28 mouse cellular contexts compared by ENCODE assay signal in the genomic region with DNA sequence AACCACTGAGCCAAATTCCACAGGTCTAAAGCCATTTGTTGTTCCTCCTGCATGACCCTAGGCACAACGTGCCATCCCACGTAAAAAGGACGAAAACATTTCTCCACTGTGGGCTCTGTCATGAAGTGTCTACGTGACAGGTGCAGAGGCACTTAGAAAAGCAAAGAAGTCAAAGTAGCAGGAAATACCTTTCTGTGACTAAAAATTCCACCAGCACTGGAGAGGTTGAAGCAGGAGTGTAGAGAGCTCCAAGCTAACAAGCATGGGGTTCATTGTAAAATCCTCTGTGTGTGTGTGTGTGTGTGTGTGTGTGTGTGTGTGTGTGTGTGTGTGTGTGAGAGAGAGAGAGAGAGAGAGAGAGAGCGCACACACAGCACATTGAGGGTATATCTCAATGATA. TPM values are rescaled to one million over a fixed set of nuclear protein-coding genes. Genes with fewer than 3 reads are reported as not detected.
"Had no signal": no experiment of that assay in that cellular context is flagged by ENCODE, and none has a peak within 500 bp of the region (broad histone marks: within the 10 kb centered on the region; RNA-seq: fewer than 3 reads in every experiment).

No protein-coding gene starts in this region.

- H3K9me3 ChIP-seq: liver, embryonic 12.5 days; midbrain, embryonic 10.5 days; midbrain, embryonic 12.5 days; neural tube, embryonic 13.5 days; neural tube, embryonic 15.5 days had no signal

- H3K4me1 ChIP-seq: liver, embryonic 12.5 days; neural tube, embryonic 13.5 days; neural tube, embryonic 15.5 days had no signal

- H3K4me3 ChIP-seq: liver, embryonic 12.5 days; midbrain, embryonic 10.5 days; midbrain, embryonic 12.5 days; myocyte; neural tube, embryonic 13.5 days; neural tube, embryonic 15.5 days had no signal

- H3K36me3 ChIP-seq: liver, embryonic 12.5 days; midbrain, embryonic 10.5 days; midbrain, embryonic 12.5 days; neural tube, embryonic 13.5 days; neural tube, embryonic 15.5 days had no signal

- H3K4me2 ChIP-seq: liver, embryonic 12.5 days; midbrain, embryonic 12.5 days; neural tube, embryonic 13.5 days; neural tube, embryonic 15.5 days had no signal

- H3K27ac ChIP-seq: liver, embryonic 12.5 days; liver, embryonic 14.5 days; midbrain, embryonic 10.5 days; midbrain, embryonic 12.5 days; neural tube, embryonic 13.5 days; neural tube, embryonic 15.5 days had no signal

- H3K9ac ChIP-seq: liver, embryonic 12.5 days; liver, embryonic 14.5 days; midbrain, embryonic 12.5 days; neural tube, embryonic 13.5 days; neural tube, embryonic 15.5 days had no signal

- ATAC-seq: liver, embryonic 12.5 days; midbrain, embryonic 16.5 days had no signal

- DNase-seq: lung, adult 18-20 months; lung, postnatal 4 days; midbrain, embryonic 14.5 days; retina, postnatal 1 day; right cerebral cortex, adult 18-20 months; right cerebral cortex, postnatal 25 days; right cerebral cortex, postnatal 4 days; spleen, adult 18-20 months; thymus, adult 18-20 months; thymus, postnatal 14 days; thymus, postnatal 36 days had no signal

- H3K27me3 ChIP-seq: neural tube, embryonic 15.5 days had no signal

RNA-seq across cellular contexts. Expression of gene Kdelr3, which starts 36.4 kb away (rescaled TPM):
- total RNA-seq: megakaryocyte, adult 5-6 weeks; megakaryocyte-erythroid progenitor cell, adult 5-6 weeks had no signal

RNA-seq across cellular contexts. Expression of gene Kcnj4, which starts 47.5 kb away (rescaled TPM):
- total RNA-seq: liver, adult 2 months; megakaryocyte, adult 5-6 weeks; megakaryocyte-erythroid progenitor cell, adult 5-6 weeks had no signal
- polyA plus RNA-seq: liver, adult 2 months; liver, embryonic 12.5 days; liver, embryonic 14.5 days; liver, embryonic 16.5 days; midbrain, embryonic 12.5 days; midbrain, embryonic 14.5 days; midbrain, embryonic 16.5 days; neural tube, embryonic 11.5 days; neural tube, embryonic 13.5 days; neural tube, embryonic 15.5 days; small intestine, adult 2 months; stomach, embryonic 14.5 days; stomach, embryonic 16.5 days; thymus, postnatal 0 days had no signal

RNA-seq across cellular contexts. Expression of gene Dmc1, which starts 52.3 kb away (rescaled TPM):
- polyA plus RNA-seq: liver, adult 2 months; myocyte had no signal
